13 mouse cellular contexts compared by ENCODE assay signal in the genomic region with DNA sequence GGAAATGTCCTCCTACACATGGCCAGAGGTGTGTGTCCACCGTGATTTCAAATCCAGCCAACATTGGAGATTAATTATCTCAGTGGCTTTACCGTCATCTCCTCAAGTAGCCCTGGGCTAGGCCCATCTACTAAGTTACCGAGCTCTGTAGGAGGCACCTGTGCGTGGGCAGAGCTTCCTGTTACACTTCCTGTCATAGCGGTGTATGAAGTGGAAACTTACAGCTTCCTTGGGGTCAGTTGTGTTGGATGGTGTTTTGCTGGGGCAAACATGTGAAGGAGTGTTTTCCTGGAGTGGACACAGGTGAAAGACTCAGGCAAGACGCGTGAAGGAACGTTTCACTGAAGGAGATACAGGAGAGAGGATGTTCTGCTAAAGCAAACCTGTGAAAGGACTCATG. TPM values are rescaled to one million over a fixed set of nuclear protein-coding genes. Genes with fewer than 3 reads are reported as not detected.
A peak's percentile ranks its signal among the peaks of the same experiment; 100 is the strongest.
DNase-seq lines count a peak whose midpoint lies in the region; ATAC-seq and TF ChIP-seq lines count a peak whose summit lies in the region.
"Had no signal": no experiment of that assay in that cellular context is flagged by ENCODE, and none has a peak within 500 bp of the region (broad histone marks: within the 10 kb centered on the region; RNA-seq: fewer than 3 reads in every experiment).

No protein-coding gene starts in this region.

- no peaks in the 10 kb centered on the region for H3K9me3 ChIP-seq in heart, postnatal 0 days (replicated peaks; ENCODE audit: control insufficient read depth, low read length)
- no peaks in the 10 kb centered on the region for H3K9me3 ChIP-seq in heart, embryonic 11.5 days (replicated peaks; ENCODE audit: control insufficient read depth, low read length)
- H3K9me3 ChIP-seq in lung, postnatal 0 days (ENCODE audit: low read length) = no peaks in the 10 kb centered on the region
- H3K9me3 ChIP-seq: heart, embryonic 12.5 days; limb, embryonic 13.5 days had no signal

- no peak for TF ChIP-seq CTCF in heart, postnatal 0 days (IDR thresholded peaks at IDR 0.05; ENCODE audit: low read depth)
- TF ChIP-seq CTCF in lung, postnatal 0 days (IDR thresholded peaks at IDR 0.05) = no peak

- 0 out of 2 replicates have a peak, but pooled peaks cover 4% of the 10 kb centered on the region for H3K4me1 ChIP-seq in heart, postnatal 0 days (ENCODE audit: control insufficient read depth, insufficient read depth)
- no peaks in the 10 kb centered on the region for H3K4me1 ChIP-seq in heart, embryonic 11.5 days (ENCODE audit: control insufficient read depth, insufficient read depth, low read length)
- H3K4me1 ChIP-seq in lung, postnatal 0 days (ENCODE audit: insufficient read depth, low read depth, low read length) = peaks cover 6% of the 10 kb centered on the region; the same call in 1 of the 2 replicates
- H3K4me1 ChIP-seq: limb, embryonic 13.5 days had no signal

- ATAC-seq in heart, postnatal 0 days (ENCODE audit: insufficient read depth, low read depth) = no peak
- ATAC-seq in heart, embryonic 11.5 days (replicated peaks; ENCODE audit: insufficient number of reproducible peaks, low FRiP score, low TSS enrichment) = no peak
- ATAC-seq in CD4-positive, CD25-positive, alpha-beta regulatory T cell, adult 4 months = peak; percentile 85
- peak; percentile 47; the same call in 1 of the 2 replicates for ATAC-seq in monocyte, adult 5-6 weeks (replicated peaks; ENCODE audit: insufficient number of reproducible peaks, low FRiP score, low TSS enrichment, poor library complexity, severe bottlenecking)
- ATAC-seq in lung, postnatal 0 days = no peak

- no peak overlapping the region for H3K4me3 ChIP-seq in heart, postnatal 0 days (ENCODE audit: low read depth, low read length)
- no peak overlapping the region for H3K4me3 ChIP-seq in heart, embryonic 11.5 days (ENCODE audit: low read depth, low read length)
- H3K4me3 ChIP-seq in lung, postnatal 0 days (ENCODE audit: low read depth, low read length) = no peak overlapping the region
- H3K4me3 ChIP-seq: heart, embryonic 12.5 days; limb, embryonic 13.5 days had no signal

- H3K27me3 ChIP-seq in heart, postnatal 0 days (ENCODE audit: control insufficient read depth, insufficient read depth, low read length) = no peaks in the 10 kb centered on the region
- no peaks in the 10 kb centered on the region for H3K27me3 ChIP-seq in heart, embryonic 11.5 days (ENCODE audit: control insufficient read depth, insufficient read depth, low read length)
- H3K27me3 ChIP-seq in lung, postnatal 0 days (replicated peaks; ENCODE audit: insufficient read depth, low read length) = no peaks in the 10 kb centered on the region
- H3K27me3 ChIP-seq: heart, embryonic 12.5 days; limb, embryonic 13.5 days had no signal

- peak overlapping the region; percentile 40 for H3K27ac ChIP-seq in heart, postnatal 0 days (ENCODE audit: low read depth)
- no peak overlapping the region for H3K27ac ChIP-seq in heart, embryonic 11.5 days (ENCODE audit: low read depth, low read length)
- no peak overlapping the region for H3K27ac ChIP-seq in lung, postnatal 0 days (ENCODE audit: low read length)
- H3K27ac ChIP-seq: limb, embryonic 13.5 days had no signal

- TF ChIP-seq EP300 in heart, postnatal 0 days (IDR thresholded peaks at IDR 0.05; ENCODE audit: low read depth) = no peak
- no peak for TF ChIP-seq EP300 in lung, postnatal 0 days (IDR thresholded peaks at IDR 0.05)

- DNase-seq in heart, postnatal 0 days (ENCODE audit: low spot score) = no peak
- DNase-seq in thymus, postnatal 0 days (ENCODE audit: low spot score) = peak; percentile 66
- no peak for DNase-seq in lung, postnatal 0 days (ENCODE audit: low spot score)
- DNase-seq in kidney, adult 8-10 months = no peak
- no peak for DNase-seq in gastrocnemius, postnatal 10 days
- DNase-seq: kidney, adult 18-20 months; lung, postnatal 4 days; retina, postnatal 1 day had no signal

- 72% methylated on average over 8 of the region's 8 CpGs for WGBS in heart, postnatal 0 days
- WGBS in heart, embryonic 11.5 days (ENCODE audit: insufficient replicate concordance) = 85% methylated on average over 8 of the region's 8 CpGs
- 77% methylated on average over 8 of the region's 8 CpGs for WGBS in lung, postnatal 0 days

- no peak overlapping the region for H3K4me2 ChIP-seq in heart, postnatal 0 days (ENCODE audit: low read depth, low read length)
- H3K4me2 ChIP-seq in heart, embryonic 11.5 days = no peak overlapping the region
- no peak overlapping the region for H3K4me2 ChIP-seq in lung, postnatal 0 days (replicated peaks; ENCODE audit: low read depth, low read length)
- H3K4me2 ChIP-seq: heart, embryonic 12.5 days; limb, embryonic 13.5 days had no signal

- H3K36me3 ChIP-seq in heart, postnatal 0 days (replicated peaks; ENCODE audit: control insufficient read depth, insufficient read depth, low read length) = no peaks in the 10 kb centered on the region
- no peaks in the 10 kb centered on the region for H3K36me3 ChIP-seq in heart, embryonic 11.5 days (ENCODE audit: control insufficient read depth, insufficient read depth, low read length)
- no peaks in the 10 kb centered on the region for H3K36me3 ChIP-seq in lung, postnatal 0 days (ENCODE audit: insufficient read depth, low read length)
- H3K36me3 ChIP-seq: heart, embryonic 12.5 days; limb, embryonic 13.5 days had no signal

- no peak overlapping the region for H3K9ac ChIP-seq in heart, postnatal 0 days (replicated peaks; ENCODE audit: low read depth, low read length)
- no peak overlapping the region for H3K9ac ChIP-seq in heart, embryonic 11.5 days (ENCODE audit: low read depth, low read length)
- H3K9ac ChIP-seq in lung, postnatal 0 days (replicated peaks; ENCODE audit: low read depth) = no peak overlapping the region
- H3K9ac ChIP-seq: heart, embryonic 12.5 days; limb, embryonic 13.5 days had no signal

RNA-seq across cellular contexts. Expression of a gene that starts 32.6 kb away (rescaled TPM):
- total RNA-seq in heart, postnatal 0 days (2014; rRNA removed; ENCODE audit: low replicate concordance) = 37.7 and 75.5 TPM in 2 replicates
- 18.6 and 19.3 TPM in 2 replicates for polyA plus RNA-seq in heart, postnatal 0 days (2015; fragmentation: Nextera tagmentation; extraction: Ambion mirVana)
- polyA plus RNA-seq in heart, embryonic 11.5 days (2014; fragmentation: Nextera tagmentation; extraction: Ambion mirVana) = 50.1 and 54.4 TPM in 2 replicates
- polyA plus RNA-seq in CD4-positive, CD25-positive, alpha-beta regulatory T cell, adult 4 months (2017; shearing (Covaris generic)) = under 1 TPM; 0.32 to 0.53 TPM
- 1.9 to 2.2 TPM in 2 of 3 replicates, not detected in the other for total RNA-seq in monocyte, adult 5-6 weeks (2017)
- polyA plus RNA-seq in thymus, postnatal 0 days (2015; fragmentation: Nextera tagmentation; extraction: Ambion mirVana) = 18.7 and 19.8 TPM in 2 replicates
- polyA plus RNA-seq in lung, postnatal 0 days (2015; fragmentation: Nextera tagmentation; extraction: Ambion mirVana) = 4.5 and 5.5 TPM in 2 replicates
- 10 to 100 TPM in 1 of 2 experiments, 1 to 10 TPM in 1; 8.6 to 10.4 TPM for total RNA-seq in gastrocnemius, postnatal 10 days (2021)

RNA-seq across cellular contexts. Expression of a gene that starts 59.3 kb away (rescaled TPM):
- total RNA-seq in heart, postnatal 0 days (2014; rRNA removed; ENCODE audit: low replicate concordance) = 30.7 and 36.9 TPM in 2 replicates
- polyA plus RNA-seq in heart, postnatal 0 days (2015; fragmentation: Nextera tagmentation; extraction: Ambion mirVana) = 11.6 and 13.4 TPM in 2 replicates
- 14.2 and 15.3 TPM in 2 replicates for polyA plus RNA-seq in heart, embryonic 11.5 days (2014; fragmentation: Nextera tagmentation; extraction: Ambion mirVana)
- polyA plus RNA-seq in CD4-positive, CD25-positive, alpha-beta regulatory T cell, adult 4 months (2017; shearing (Covaris generic)) = 10 to 100 TPM; 12.7 to 25.7 TPM
- total RNA-seq in monocyte, adult 5-6 weeks (2017) = 15.9 to 33.1 TPM (median 20.6 TPM) in 3 replicates
- 9.3 and 11.1 TPM in 2 replicates for polyA plus RNA-seq in thymus, postnatal 0 days (2015; fragmentation: Nextera tagmentation; extraction: Ambion mirVana)
- 5.6 and 6.4 TPM in 2 replicates for polyA plus RNA-seq in lung, postnatal 0 days (2015; fragmentation: Nextera tagmentation; extraction: Ambion mirVana)
- total RNA-seq in gastrocnemius, postnatal 10 days (2021) = 10 to 100 TPM in 1 of 2 experiments, 1 to 10 TPM in 1; 8.2 to 12.9 TPM

Comparison
In these comparisons a context has a peak if more than half of its experiments do, and no peak if none do; other contexts are left out.
1. ATAC-seq: peak in CD4-positive, CD25-positive, alpha-beta regulatory T cell, adult 4 months (single experiment) and monocyte, adult 5-6 weeks (single experiment); none in heart, postnatal 0 days (single experiment), heart, embryonic 11.5 days (single experiment) and lung, postnatal 0 days (single experiment).